Mouse (Mus musculus) CH12.LX (cell line): ENCODE data around the gene Rbpjl. TPM values are rescaled to one million over a fixed set of nuclear protein-coding genes. Genes with fewer than 3 reads are reported as not detected.

Source experiments
- DNase-seq: peaks from one replicate; pipeline ENCODE4 v3.0.0-alpha.2; 2013; ENCODE audit errors: extremely low read depth
- H3K27ac ChIP-seq: 2 replicates; pipeline ENCODE4 v1.5.1; 2012; ENCODE audit warnings: low read depth, mild to moderate bottlenecking, control low read depth, moderate library complexity; ENCODE audit not compliant: insufficient read depth
- H3K27me3 ChIP-seq: replicated peaks from 2 replicates; pipeline ENCODE3; 2012; ENCODE audit warnings: inconsistent platforms
- H3K36me3 ChIP-seq, 2 experiments: replicated peaks in 1 of 2; 2 replicates each; pipeline versions ENCODE3 to v1.6.1; 2012; ENCODE audit warnings: inconsistent platforms in 1 of 2, low read length in 1 of 2, mild to moderate bottlenecking in 1 of 2, mixed read lengths in 1 of 2, moderate library complexity in 1 of 2; ENCODE audit not compliant: control insufficient read depth in 1 of 2, insufficient read depth in 1 of 2
- H3K4me1 ChIP-seq, 2 experiments: 2 replicates each; pipeline ENCODE4 v1.6.1; 2012; ENCODE audit warnings: inconsistent platforms in 1 of 2, moderate library complexity in 1 of 2; ENCODE audit not compliant: insufficient read depth in 2 of 2, control insufficient read depth in 1 of 2
- H3K4me2 ChIP-seq: 2 replicates; pipeline ENCODE4 v1.6.1; 2012; ENCODE audit warnings: low read depth, mild to moderate bottlenecking, control low read depth; ENCODE audit not compliant: poor library complexity, insufficient read depth, severe bottlenecking
- H3K4me3 ChIP-seq, 3 experiments: fragments of 150-350 bp in 1 of 3; sonication (generic) in 1 of 3; replicated peaks in 1 of 3; 2 replicates each; pipeline versions ENCODE3 to v1.5.1; 2011 to 2012; ENCODE audit warnings: low read depth in 2 of 3, low read length in 2 of 3, mild to moderate bottlenecking in 2 of 3, moderate library complexity in 2 of 3, control low read depth in 1 of 3, improper control_type of control experiment in 1 of 3, inconsistent platforms in 1 of 3, mixed read lengths in 1 of 3; ENCODE audit not compliant: poor library complexity in 1 of 3
- H3K79me2 ChIP-seq: replicated peaks from 2 replicates; pipeline ENCODE4 v1.6.1; 2012; ENCODE audit warnings: mild to moderate bottlenecking, moderate library complexity; ENCODE audit not compliant: control insufficient read depth, poor library complexity, insufficient read depth, severe bottlenecking; ENCODE audit errors: extremely low read depth
- H3K9ac ChIP-seq: 2 replicates; pipeline ENCODE4 v1.6.1; 2012; ENCODE audit warnings: low read depth, mild to moderate bottlenecking, control low read depth, moderate library complexity; ENCODE audit not compliant: insufficient read depth
- H3K9me3 ChIP-seq: replicated peaks from 2 replicates; pipeline ENCODE3; 2012; ENCODE audit warnings: low read length, inconsistent platforms, mixed read lengths
- BHLHE40 ChIP-seq: IDR thresholded peaks from 2 replicates; pipeline ENCODE4 v1.6.1; 2011; ENCODE audit warnings: mild to moderate bottlenecking, low read depth, low read length, improper control_type of control experiment
- CTCF ChIP-seq, 2 experiments: IDR thresholded peaks in 1 of 2; conservative IDR thresholded peaks in 1 of 2; 2 replicates each; pipeline ENCODE4 v1.5.1; 2011 to 2012; ENCODE audit warnings: low read depth in 2 of 2, low read length in 2 of 2, improper control_type of control experiment in 1 of 2, inconsistent platforms in 1 of 2, mild to moderate bottlenecking in 1 of 2, moderate library complexity in 1 of 2
- ELF1 ChIP-seq: IDR thresholded peaks from 2 replicates; pipeline ENCODE4 v1.6.1; 2014; ENCODE audit warnings: low read depth, mild to moderate bottlenecking, inconsistent platforms, low read length, improper control_type of control experiment
- EP300 ChIP-seq: IDR thresholded peaks from 2 replicates; pipeline ENCODE4 v1.6.1; 2011; ENCODE audit warnings: low read length, improper control_type of control experiment
- ETS1 ChIP-seq: conservative IDR thresholded peaks from 2 replicates; pipeline ENCODE4 v1.6.1; 2012; ENCODE audit warnings: low read depth, mild to moderate bottlenecking, inconsistent platforms, low read length, improper control_type of control experiment, moderate library complexity
- HCFC1 ChIP-seq: IDR thresholded peaks from 2 replicates; pipeline ENCODE4 v1.6.1; 2012; ENCODE audit warnings: low read depth, mild to moderate bottlenecking, inconsistent platforms, low read length, improper control_type of control experiment
- IRF4 ChIP-seq: IDR thresholded peaks from 2 replicates; pipeline ENCODE4 v1.6.1; 2014; ENCODE audit warnings: low read depth, mild to moderate bottlenecking, inconsistent platforms, low read length, improper control_type of control experiment
- MAX ChIP-seq: IDR thresholded peaks from 2 replicates; pipeline ENCODE4 v1.6.1; 2011; ENCODE audit warnings: low read length, improper control_type of control experiment
- NELFE ChIP-seq: IDR thresholded peaks from 2 replicates; pipeline ENCODE4 v1.6.1; 2011; ENCODE audit warnings: low read depth, low read length, improper control_type of control experiment
- RAD21 ChIP-seq: IDR thresholded peaks from 2 replicates; pipeline ENCODE4 v1.6.1; 2011; ENCODE audit warnings: low read depth, mild to moderate bottlenecking, low read length, improper control_type of control experiment, moderate library complexity
- RCOR1 ChIP-seq: conservative IDR thresholded peaks from 2 replicates; pipeline ENCODE4 v1.6.1; 2012; ENCODE audit warnings: low read depth, mild to moderate bottlenecking, inconsistent platforms, low read length, improper control_type of control experiment
- SMC3 ChIP-seq: IDR thresholded peaks from 2 replicates; pipeline ENCODE4 v1.6.1; 2011; ENCODE audit warnings: low read depth, low read length, improper control_type of control experiment
- dilution Hi-C: fragments of 300-500 bp; cut with MboI; formaldehyde crosslinking; loops from 2 replicates; pipeline ENCODE4 v1.14.3; 2020; ENCODE audit warnings: low sequenced_read_pairs; ENCODE audit not compliant: extremely low pct_unique_long_range_greater_than_20kb, extremely low pct_ligation_motif_present
- in situ Hi-C: fragments of 300-500 bp; cut with MboI; formaldehyde crosslinking; loops from 3 replicates; pipeline ENCODE4 v1.14.3; 2019; ENCODE audit warnings: low sequenced_read_pairs, low pct_ligation_motif_present, low pct_unique_long_range_greater_than_20kb, mixed read lengths
- polyA plus RNA-seq: library from polyadenylated mRNA; unstranded; fragments of >175 nt; gene quantifications from 2 replicates; pipeline ENCODE4 v1.2.1, GENCODE M21; 2012; ENCODE audit warnings: low read depth; ENCODE audit not compliant: insufficient read length
- total RNA-seq, 2 experiments: library from RNA; depleted of rRNA; stranded (reverse); fragments of 300-350 nt in 1 of 2; fragments of >200 nt in 1 of 2; gene quantifications; 2 replicates each; pipeline ENCODE4 v1.2.3; 2012 to 2014

Gene Rbpjl
- total and polyA plus RNA-seq, 3 experiments: 0.08 TPM; not detected in 2

DNA sequence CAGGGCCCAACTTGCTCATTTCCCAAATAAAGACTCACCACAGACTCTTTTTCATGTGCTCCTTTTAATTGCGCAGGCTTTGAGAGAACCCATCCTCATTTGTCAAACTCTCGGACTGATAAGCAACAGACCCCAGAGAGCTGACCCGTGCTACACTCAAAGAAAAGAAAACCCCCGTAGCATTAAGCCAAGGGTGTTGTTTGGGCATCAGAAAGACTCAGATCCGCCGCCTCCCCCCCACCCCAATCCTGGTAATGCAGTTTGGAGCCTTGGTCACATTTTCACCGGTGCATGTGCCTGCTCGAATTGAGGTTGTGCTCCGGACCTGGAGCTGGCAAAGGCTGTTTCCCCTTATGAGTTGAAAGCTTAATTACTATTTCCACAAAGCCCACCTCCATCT, 2.1 kb downstream of the Rbpjl start, which contains the start of gene Matn4:
Matn4 (minus strand) TSS at position 101 of the 400 bp plus-strand sequence.
- Histone ChIP-seq H3K4me1 (peaks cover 5 to 12% of the 10 kb centered on the region in 2 experiments; a peak in 3 of 4 replicates), H3K4me3 (no peak within 1 kb of the TSS), H3K9me3 (peaks cover 11% of the 10 kb centered on the region), H3K9ac (no peak within 1 kb of the TSS), H3K79me2 (no peaks in the 10 kb centered on the region), H3K36me3 (no peaks in the 10 kb centered on the region), H3K27me3 (peaks cover 79% of the 10 kb centered on the region), H3K4me2 (no peak within 1 kb of the TSS), H3K27ac (no peak within 1 kb of the TSS)
- TF ChIP-seq SMC3 (no peak), EP300 (no peak)
- dilution Hi-C loops: no loop called here
- in situ Hi-C loops: loop anchor here (5.0 to 25.0 kb wide), 2 partner anchors 112 to 332 kb away; partner anchors contain the start of genes Dnttip1 and Wfdc3
- no peak for DNase-seq

DNA sequence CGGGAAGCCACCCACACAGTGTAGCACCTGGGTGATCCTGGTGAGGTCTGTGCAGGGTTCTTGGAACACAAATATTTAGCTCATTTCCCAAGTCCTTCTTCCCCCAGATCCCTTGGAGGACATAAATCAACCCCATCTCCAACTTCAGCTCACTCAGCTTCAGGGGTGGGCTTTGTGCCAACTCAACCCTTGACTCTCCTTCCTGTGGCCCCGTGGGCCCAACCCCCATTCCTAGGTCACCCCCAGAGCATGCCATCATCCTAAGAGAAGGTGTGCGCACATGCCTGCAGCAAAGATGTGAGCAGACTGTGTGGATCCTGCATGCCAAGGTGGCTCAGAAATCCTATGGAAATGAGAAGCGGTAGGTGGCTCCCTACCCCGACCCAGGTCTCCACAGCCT, 2.6 kb downstream of the Rbpjl start:
- dilution Hi-C loops: no loop called here
- Histone ChIP-seq H3K36me3 (no peaks in the 10 kb centered on the region), H3K4me1 (peaks cover 5 to 17% of the 10 kb centered on the region in 2 experiments; a peak in 3 of 4 replicates), H3K9ac (no peak overlapping the region), H3K4me3 (no peak overlapping the region), H3K4me2 (no peak overlapping the region), H3K27me3 (peaks cover 80% of the 10 kb centered on the region), H3K27ac (no peak overlapping the region), H3K79me2 (no peaks in the 10 kb centered on the region), H3K9me3 (peaks cover 7% of the 10 kb centered on the region)
- in situ Hi-C loops: loop anchor here (5.0 to 25.0 kb wide), 2 partner anchors 112 to 332 kb away; partner anchors contain the start of genes Dnttip1 and Wfdc3
- TF ChIP-seq SMC3 (no peak), MAX (no peak), HCFC1 (no peak), ETS1 (no peak), ELF1 (no peak), BHLHE40 (no peak)
- no peak for DNase-seq

DNA sequence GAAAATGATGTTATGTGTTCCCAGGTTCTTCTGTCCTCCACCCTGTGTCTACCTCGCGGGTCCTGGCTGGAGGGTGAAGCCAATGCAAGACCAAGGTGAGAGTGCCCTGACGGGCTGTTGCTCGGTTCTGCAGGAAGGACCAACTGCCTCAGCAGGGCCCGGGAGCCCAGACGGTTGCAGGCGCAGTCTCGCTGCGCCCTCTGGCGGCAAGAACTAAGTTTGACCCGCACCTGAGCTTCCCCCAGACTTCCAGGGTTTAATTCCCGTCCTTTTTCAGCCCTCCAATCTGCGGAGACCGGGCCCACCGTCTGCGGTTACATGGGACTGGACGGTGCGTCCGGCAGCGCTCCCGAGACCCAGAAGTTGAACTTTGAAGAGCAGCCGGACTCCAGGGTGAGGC, 4.8 kb downstream of the Rbpjl start:
- Histone ChIP-seq H3K27ac (no peak overlapping the region), H3K36me3 (no peaks in the 10 kb centered on the region), H3K9me3 (no peaks in the 10 kb centered on the region), H3K4me1 (peaks cover 5 to 17% of the 10 kb centered on the region in 2 experiments; a peak in 3 of 4 replicates), H3K4me2 (no peak overlapping the region), H3K9ac (no peak overlapping the region), H3K79me2 (no peaks in the 10 kb centered on the region), H3K27me3 (peaks cover 81% of the 10 kb centered on the region), H3K4me3 (no peak overlapping the region)
- TF ChIP-seq SMC3 (peak; percentile 68), CTCF (conservative IDR thresholded peaks at IDR 0.05 in 1 of 2, IDR thresholded peaks at IDR 0.05 in 1 of 2; ENCODE audit: low read depth in 2 of 2, low read length in 2 of 2) (peak; percentile 42 to 88), RAD21 (peak; percentile 77), RCOR1 (no peak), NELFE (peak; percentile 37; the same call in 1 of the 2 replicates), IRF4 (peak; percentile 28; the same call in 1 of the 2 replicates)
- dilution Hi-C loops: no loop called here
- in situ Hi-C loops: loop anchor here (5.0 to 25.0 kb wide), 2 partner anchors 110 to 330 kb away; partner anchors contain the start of genes Dnttip1 and Wfdc3
- peak; percentile 50 for DNase-seq
